Mouse (Mus musculus) ES-E14 (cell line): ENCODE results near the gene Uxs1.

Experiments
- CHD2 ChIP-seq: IDR thresholded peaks from 2 replicates; pipeline ENCODE4 v1.6.1; 2014; ENCODE audit warnings: mild to moderate bottlenecking, low read depth, low read length, inconsistent platforms
- HCFC1 ChIP-seq: IDR thresholded peaks from 2 replicates; pipeline ENCODE4 v1.6.1; 2012; ENCODE audit warnings: low read length, inconsistent platforms, borderline replicate concordance; ENCODE audit not compliant: insufficient read depth
- MAFK ChIP-seq: IDR thresholded peaks from 2 replicates; pipeline ENCODE4 v1.6.1; 2014; ENCODE audit warnings: mild to moderate bottlenecking, low read depth, low read length, inconsistent platforms; ENCODE audit not compliant: insufficient read depth
- ZC3H11A ChIP-seq: IDR thresholded peaks from 2 replicates; pipeline ENCODE4 v1.6.1; 2012; ENCODE audit warnings: low read depth, mild to moderate bottlenecking, inconsistent platforms, low read length, borderline replicate concordance
- ZNF384 ChIP-seq: IDR thresholded peaks from 2 replicates; pipeline ENCODE4 v1.6.1; 2012; ENCODE audit warnings: low read depth, low read length, inconsistent platforms

GRCm38 (mm10) chr1:43811764-43812163, 15.8 kb downstream of the Uxs1 start:
- TF ChIP-seq CHD2 (no peak), ZC3H11A (no peak), ZNF384 (no peak), MAFK (no peak), HCFC1 (no peak)
